Mouse (Mus musculus) embryonic facial prominence, embryonic 10.5 days (tissue): ENCODE measurements around the gene Gast. TPM values are rescaled to one million over a fixed set of nuclear protein-coding genes. Genes with fewer than 3 reads are reported as not detected.
A peak's percentile ranks its signal among the peaks of the same experiment; 100 is the strongest.
"Not testable (repeated sequence)": the region's sequence is repeated elsewhere in the genome, so short reads cannot be mapped to it uniquely, and the experiment has no call there.

Source experiments
- DNase-seq: peaks from one replicate; pipeline ENCODE4 v3.0.0-alpha.2; 2017; ENCODE audit warnings: low spot score
- H3K27ac ChIP-seq: fragments of 300-500 bp; sonication (generic); replicated peaks from 2 replicates; pipeline ENCODE4 v1.5.1; 2016; ENCODE audit warnings: mild to moderate bottlenecking
- H3K27me3 ChIP-seq: fragments of 300-500 bp; sonication (generic); replicated peaks from 2 replicates; pipeline ENCODE4 v1.6.1; 2016; ENCODE audit warnings: low read depth, mild to moderate bottlenecking; ENCODE audit not compliant: poor library complexity, severe bottlenecking
- H3K36me3 ChIP-seq: fragments of 300-500 bp; sonication (generic); replicated peaks from 2 replicates; pipeline ENCODE4 v1.6.1; 2016; ENCODE audit warnings: mild to moderate bottlenecking, moderate library complexity
- H3K4me1 ChIP-seq: fragments of 300-500 bp; sonication (generic); 2 replicates; pipeline ENCODE4 v1.6.1; 2016
- H3K4me3 ChIP-seq: fragments of 300-500 bp; sonication (generic); 2 replicates; pipeline ENCODE4 v1.5.1; 2016; ENCODE audit warnings: mild to moderate bottlenecking, moderate library complexity
- H3K9me3 ChIP-seq: fragments of 300-500 bp; sonication (generic); 2 replicates; pipeline ENCODE4 v1.6.1; 2016; ENCODE audit warnings: mild to moderate bottlenecking
- WGBS: fragments of 180-500 bp; shearing (Covaris S2); methylation state at CpG from one replicate; pipeline ENCODE4 v1.1.7; 2016; 5-methylcytosine and 5-hydroxymethylcytosine counted together
- polyA plus RNA-seq: library from polyadenylated mRNA; unstranded; fragments of >200 nt; fragmentation: Nextera tagmentation; extraction: Ambion mirVana; gene quantifications from 2 replicates; pipeline ENCODE4 v1.2.1, GENCODE M21; 2016

Gast gene
- polyA plus RNA-seq, 1 experiment from 2014 or later, result 0.37 TPM

DNA sequence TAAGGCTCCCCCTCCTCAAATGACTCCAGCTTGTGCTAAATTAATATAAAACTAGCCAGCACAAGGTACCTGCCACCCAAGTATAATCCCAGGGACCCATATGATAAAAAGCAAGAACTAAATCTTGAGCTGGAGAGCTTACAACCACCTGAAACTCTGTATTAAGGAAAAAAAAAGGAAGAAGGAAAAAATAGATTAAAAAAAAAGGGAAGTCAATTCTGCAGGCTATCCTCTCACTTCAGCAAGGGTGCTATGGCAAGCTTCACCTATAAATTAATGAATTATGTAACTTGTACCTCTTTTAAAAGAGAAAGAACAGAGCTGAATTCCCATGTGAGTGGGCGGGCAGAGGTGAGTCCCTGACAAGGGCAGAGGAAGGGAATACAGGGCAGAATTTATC, 22.6 kb upstream of the Gast start:
- Histone ChIP-seq H3K27me3 (no peaks in the 10 kb centered on the region), H3K36me3 (no peaks in the 10 kb centered on the region)
- 81% methylated on average over 1 of the region's 1 CpGs for WGBS

DNA sequence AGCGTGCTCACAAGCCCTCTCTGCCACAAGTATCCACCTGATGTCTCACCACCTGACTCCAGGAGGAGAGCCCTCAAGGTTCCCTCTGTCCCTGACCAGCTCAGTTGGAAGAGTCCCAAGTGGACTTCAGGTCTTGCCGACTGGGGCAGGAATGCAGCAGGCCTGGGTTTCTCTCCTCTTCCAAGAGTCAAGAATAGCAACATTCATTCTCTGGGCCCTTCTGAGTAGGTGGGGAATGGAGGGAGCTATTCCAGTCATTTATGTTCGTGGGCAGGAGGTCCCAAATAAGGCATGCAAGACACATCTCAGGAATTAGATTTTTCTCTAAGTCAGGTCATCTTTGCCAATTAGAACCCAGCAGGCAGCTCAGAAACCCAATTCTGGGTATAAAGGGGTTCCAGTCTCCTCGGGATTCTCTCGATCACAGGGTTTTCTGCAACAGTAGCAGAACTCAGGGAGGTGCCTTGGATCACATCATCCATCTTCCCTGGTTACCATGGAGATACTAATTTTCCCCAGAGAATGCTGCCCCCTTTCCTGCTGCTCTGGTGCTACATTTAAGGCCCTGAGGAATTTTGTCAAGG, 22.0 kb upstream of the Gast start:
- DNase-seq, result no peak

More for the DNA sequence above, 22.6 kb upstream of the Gast start:
- no peak overlapping the region for H3K27ac ChIP-seq
- H3K4me3 ChIP-seq, result no peak overlapping the region
- no peaks in the 10 kb centered on the region for H3K9me3 ChIP-seq
- H3K4me1 ChIP-seq, result peaks cover 7% of the 10 kb centered on the region
- no peak for DNase-seq

DNA sequence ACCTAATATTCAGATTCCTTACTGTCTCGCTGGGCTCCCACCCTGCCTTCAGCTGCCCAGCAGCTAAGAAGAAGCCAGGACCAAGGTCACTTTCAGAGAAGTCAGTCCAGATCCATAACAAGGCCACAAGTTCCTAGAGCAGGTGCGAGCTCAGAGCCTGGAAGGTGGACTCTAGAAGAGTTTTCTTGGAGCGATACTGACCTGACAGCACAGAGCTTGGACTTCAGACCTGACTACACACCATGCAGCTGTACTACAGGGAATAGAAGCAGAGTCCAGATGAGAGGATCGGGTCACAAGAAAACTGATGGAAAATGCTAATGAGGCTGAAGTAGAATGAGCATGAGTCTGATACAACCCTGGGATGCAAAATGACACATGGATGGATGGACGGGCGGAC, 20.8 kb upstream of the Gast start:
- H3K36me3 ChIP-seq, result no peaks in the 10 kb centered on the region
- DNase-seq, result no peak
- no peak overlapping the region for H3K27ac ChIP-seq
- no peak overlapping the region for H3K4me3 ChIP-seq
- H3K4me1 ChIP-seq, result peaks cover 7% of the 10 kb centered on the region
- H3K9me3 ChIP-seq, result no peaks in the 10 kb centered on the region
- H3K27me3 ChIP-seq, result no peaks in the 10 kb centered on the region
- WGBS, result 91% methylated on average over 6 of the region's 6 CpGs

More for the DNA sequence above, 22.0 kb upstream of the Gast start:
- Histone ChIP-seq H3K27me3 (no peaks in the 10 kb centered on the region), H3K4me1 (peaks cover 7% of the 10 kb centered on the region), H3K27ac (no peak overlapping the region), H3K4me3 (no peak overlapping the region), H3K36me3 (no peaks in the 10 kb centered on the region), H3K9me3 (no peaks in the 10 kb centered on the region)
- 47% methylated on average over 5 of the region's 5 CpGs for WGBS

DNA sequence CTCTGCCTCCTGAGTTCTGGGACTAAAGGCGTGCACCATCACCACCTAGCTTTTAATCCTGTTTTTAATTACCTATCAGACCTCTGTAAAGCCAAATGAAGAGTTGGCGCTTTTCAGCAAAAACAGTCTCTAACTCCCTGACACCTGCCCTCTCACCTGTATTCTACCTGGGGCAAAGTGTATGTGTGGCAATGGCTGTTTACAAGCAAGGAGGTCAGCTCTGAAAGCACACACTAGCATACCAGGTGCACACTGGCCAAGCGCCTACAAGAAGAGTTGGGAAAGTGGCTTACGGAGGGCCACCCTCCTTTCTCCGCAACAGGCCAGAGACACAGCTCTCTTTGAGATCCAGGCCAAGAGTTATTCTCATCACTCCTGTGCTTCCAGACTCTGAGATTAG, 18.8 kb upstream of the Gast start:
- no peaks in the 10 kb centered on the region for H3K27me3 ChIP-seq
- peaks cover 7% of the 10 kb centered on the region for H3K4me1 ChIP-seq
- no peak for DNase-seq
- H3K9me3 ChIP-seq, result no peaks in the 10 kb centered on the region
- no peak overlapping the region for H3K27ac ChIP-seq
- H3K4me3 ChIP-seq, result no peak overlapping the region
- peaks cover under 1% of the 10 kb centered on the region; the same call in 1 of the 2 replicates for H3K36me3 ChIP-seq
- WGBS, result 90% methylated on average over 5 of the region's 5 CpGs

DNA sequence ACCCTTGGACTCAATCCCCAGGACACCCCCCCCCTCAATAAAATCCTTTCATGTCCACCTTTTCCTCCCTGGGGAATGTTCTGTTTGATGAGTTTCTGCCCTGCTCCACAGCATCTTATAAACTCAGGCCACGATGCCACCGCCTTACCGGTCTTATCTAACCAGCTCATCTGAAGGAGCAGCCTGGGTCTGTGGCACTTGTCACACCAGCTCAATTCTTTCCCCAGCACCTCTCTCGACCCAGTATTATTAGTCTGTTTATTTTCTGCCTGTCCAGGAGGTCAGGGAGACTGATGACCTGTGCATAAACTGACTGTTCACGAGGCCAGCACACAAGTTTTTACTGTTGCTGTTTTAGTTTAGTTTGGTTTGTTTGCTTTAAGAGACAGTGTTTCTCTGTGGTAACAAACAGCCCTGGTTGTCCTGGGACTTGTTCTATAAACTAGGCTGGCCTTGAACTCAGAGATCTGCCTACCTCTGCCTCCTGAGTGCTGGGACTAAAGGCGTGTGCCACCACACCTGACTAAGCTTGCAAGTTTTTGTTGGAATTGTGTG, 16.3 kb upstream of the Gast start:
- peaks cover 24% of the 10 kb centered on the region for H3K36me3 ChIP-seq
- H3K27ac ChIP-seq, result no peak overlapping the region
- H3K4me1 ChIP-seq, result peaks cover 3% of the 10 kb centered on the region
- no peak for DNase-seq
- H3K27me3 ChIP-seq, result no peaks in the 10 kb centered on the region
- H3K9me3 ChIP-seq, result no peaks in the 10 kb centered on the region
- WGBS, result 73% methylated on average over 6 of the region's 6 CpGs
- H3K4me3 ChIP-seq, result no peak overlapping the region

DNA sequence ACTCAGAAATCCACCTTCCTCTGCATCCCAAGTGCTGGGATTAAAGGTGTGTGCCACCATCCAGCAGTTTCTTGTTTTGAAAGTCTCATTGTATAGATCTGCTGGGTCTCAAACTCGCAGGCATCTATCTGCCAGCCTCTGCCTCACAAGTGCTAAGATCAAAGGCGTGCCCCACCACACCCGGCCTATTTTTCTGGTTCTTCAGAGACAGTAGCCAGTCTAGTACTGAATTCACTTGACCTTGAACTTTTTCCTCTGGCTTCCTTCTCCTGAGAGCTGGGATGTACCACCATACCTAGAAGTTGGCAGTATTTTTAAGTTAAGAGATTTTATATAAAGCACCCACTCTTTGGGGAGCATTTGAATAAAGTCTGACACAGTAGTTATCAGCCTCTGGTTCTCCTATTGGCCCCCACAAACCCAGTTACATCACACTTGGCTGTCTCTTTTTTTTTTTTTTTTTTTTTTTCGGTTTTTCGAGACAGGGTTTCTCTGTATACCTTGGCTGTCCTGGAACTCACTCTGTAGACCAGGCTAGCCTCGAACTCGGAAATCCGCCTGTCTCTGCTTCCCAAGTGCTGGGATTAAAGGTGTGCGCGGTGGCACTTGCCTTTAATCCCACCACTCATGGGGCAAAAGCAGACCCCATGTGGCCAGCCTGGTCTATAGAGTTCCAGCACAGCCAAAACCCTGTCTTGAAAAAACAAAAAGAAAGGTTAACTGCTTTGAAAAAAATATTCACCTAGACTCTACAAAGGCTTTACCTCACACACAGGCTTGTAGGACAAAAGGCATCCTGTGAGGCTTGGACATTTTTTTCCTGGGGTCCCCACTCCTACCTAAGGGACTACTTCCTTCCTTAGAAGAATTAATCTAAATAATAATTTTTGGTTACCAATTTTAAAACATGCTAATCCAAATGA, 15.4 kb upstream of the Gast start:
- Histone ChIP-seq H3K9me3 (no peaks in the 10 kb centered on the region), H3K27me3 (no peaks in the 10 kb centered on the region), H3K27ac (peak overlapping the region; percentile 99), H3K4me3 (peak overlapping the region; percentile 92), H3K36me3 (peaks cover 24% of the 10 kb centered on the region), H3K4me1 (peaks cover 3% of the 10 kb centered on the region)
- 88% methylated on average over 10 of the region's 10 CpGs for WGBS
- no peak for DNase-seq

DNA sequence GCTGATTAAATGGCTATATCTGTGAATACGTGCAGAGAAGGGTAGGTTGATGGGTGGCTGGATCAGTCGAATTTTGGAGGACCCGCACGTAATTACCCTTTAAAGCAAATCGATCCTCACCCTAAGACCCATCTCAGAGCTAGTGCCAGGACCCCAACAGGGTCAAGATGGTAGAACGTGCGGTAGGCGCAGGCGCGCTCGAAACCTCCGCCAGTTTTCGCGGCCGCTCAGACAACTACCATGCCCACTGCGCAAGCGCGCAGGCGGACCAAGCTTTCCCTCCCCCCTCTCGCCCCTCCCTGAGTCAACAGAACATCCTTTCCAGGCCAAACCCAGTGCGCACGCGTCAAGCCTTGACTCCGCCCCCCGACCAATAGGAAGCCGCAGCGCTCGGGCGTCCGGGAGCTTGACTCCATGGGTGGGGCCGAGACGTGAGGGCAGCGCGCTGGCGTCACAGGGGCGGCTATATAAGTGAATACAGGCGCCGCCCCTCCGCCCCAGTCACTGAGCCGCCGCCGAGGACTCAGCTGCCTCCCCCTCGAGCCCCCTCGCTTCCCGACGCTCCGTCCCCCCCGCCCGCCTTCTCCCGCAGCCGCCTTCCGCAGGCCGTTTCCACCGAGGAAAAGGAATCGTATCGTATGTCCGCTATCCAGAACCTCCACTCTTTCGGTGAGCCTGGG, 14.6 kb upstream of the Gast start, which contains the start of gene Eif1:
Eif1 (plus strand) TSS at position 394 of the 680 bp plus-strand sequence.
- peaks cover 24% of the 10 kb centered on the region for H3K36me3 ChIP-seq
- peaks cover 3% of the 10 kb centered on the region for H3K4me1 ChIP-seq
- peak; percentile 100 for DNase-seq
- no peaks in the 10 kb centered on the region for H3K27me3 ChIP-seq
- peak within 1 kb of the TSS; percentile 99 for H3K27ac ChIP-seq
- H3K4me3 ChIP-seq, result peak within 1 kb of the TSS; percentile 92
- no peaks in the 10 kb centered on the region for H3K9me3 ChIP-seq
- under 1% methylated on average over 58 of the region's 58 CpGs for WGBS

DNA sequence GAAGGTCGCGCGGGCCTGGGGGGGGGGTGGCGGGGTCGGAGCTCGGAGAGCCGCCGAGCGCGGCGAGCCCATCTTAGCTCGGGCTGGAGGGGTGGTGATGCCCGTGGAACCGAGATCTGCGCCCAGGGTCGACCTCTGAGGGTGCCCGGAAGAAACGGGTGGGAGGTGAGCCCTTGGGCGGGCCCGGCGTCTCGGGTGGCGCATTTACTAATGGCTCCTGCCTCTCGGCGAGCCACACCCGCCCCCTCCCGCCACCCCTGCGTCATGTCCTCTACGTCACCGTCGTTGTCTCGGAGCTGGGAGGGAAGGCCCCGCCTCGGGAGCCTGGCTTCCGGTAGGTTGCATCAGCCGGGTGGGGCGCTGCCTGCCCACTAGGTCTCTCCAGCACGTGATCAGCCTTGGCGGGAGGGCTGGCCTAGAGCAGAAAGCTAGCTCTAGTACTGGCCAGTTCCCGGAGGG, 14.0 kb upstream of the Gast start:
- Histone ChIP-seq H3K27me3 (no peaks in the 10 kb centered on the region), H3K9me3 (no peaks in the 10 kb centered on the region), H3K4me3 (peak overlapping the region; percentile 92), H3K27ac (peak overlapping the region; percentile 99), H3K36me3 (peaks cover 24% of the 10 kb centered on the region), H3K4me1 (peaks cover 3% of the 10 kb centered on the region)
- under 1% methylated on average over 40 of the region's 40 CpGs for WGBS
- DNase-seq, result peak; percentile 98

DNA sequence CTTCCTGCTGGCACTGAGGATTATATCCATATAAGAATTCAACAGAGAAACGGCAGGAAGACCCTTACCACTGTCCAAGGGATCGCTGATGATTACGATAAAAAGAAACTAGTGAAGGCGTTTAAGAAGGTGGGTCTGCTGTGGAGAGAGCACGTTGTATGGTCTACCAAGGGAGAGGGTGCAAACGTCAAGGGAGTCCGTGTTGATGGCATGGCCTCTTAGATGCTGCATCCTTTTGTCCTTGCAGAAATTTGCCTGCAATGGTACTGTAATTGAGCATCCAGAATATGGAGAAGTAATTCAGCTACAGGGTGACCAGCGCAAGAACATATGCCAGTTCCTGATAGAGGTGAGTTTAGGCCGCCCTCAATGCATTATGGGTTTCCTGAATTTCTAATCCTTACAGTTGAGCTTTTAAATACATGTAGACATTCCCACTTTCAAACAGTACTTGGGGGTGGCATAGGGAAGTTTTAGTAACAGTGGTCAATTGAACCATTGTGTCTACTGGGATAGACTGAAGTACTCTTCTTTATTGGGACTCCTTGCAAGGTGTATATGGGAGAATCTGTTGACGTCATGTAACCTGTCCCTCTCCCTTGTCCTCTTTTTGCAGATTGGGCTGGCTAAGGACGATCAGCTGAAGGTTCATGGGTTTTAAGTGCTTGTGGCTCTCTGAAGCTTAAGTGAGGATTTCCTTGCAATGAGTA, 13.4 kb upstream of the Gast start:
- WGBS, result 19% methylated on average over 11 of the region's 11 CpGs
- Histone ChIP-seq H3K4me3 (peak overlapping the region; percentile 92), H3K27ac (peak overlapping the region; percentile 99), H3K36me3 (peaks cover 24% of the 10 kb centered on the region)
- H3K4me1 ChIP-seq, H3K9me3 ChIP-seq, DNase-seq, H3K27me3 ChIP-seq: not testable (repeated sequence)

DNA sequence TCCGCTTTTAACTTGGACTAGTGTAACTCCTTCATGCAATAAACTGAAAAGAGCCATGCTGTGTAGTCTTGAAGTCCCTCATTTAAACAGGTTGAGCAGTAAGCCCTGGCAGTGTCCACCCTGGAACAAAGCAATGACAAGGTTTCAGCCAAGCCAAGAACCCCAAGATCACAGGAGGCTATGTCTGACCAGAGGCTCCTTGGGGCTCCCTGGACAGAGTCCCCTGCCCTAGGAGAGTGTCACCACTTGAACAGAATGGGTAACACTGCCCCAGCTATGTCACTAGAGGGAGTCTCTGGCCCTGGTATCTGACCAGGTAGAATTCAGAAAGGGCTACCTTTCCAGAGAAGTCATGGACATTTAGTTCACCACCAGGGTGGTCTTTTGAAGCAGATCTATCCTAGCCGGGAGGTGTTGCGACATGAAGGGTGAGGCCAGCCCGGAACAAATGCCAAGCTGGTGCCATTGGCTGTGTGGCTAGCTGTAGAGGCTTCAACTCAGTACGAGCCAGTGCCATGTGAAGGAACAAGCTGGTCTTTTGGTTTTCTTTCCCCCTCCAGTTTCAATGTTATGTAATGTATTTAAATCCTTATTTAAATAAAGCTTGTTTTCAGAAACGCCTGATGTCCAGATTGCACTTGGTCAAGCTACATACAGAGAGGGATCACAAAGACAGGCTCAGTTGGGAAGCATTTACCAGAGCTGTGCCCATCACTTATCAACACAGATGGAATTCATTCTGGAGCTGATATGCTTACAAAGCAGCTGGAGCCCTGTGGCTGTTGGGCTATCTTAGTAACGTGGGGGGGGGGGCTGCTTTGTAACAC, 12.5 kb upstream of the Gast start:
- H3K9me3 ChIP-seq, H3K27me3 ChIP-seq, DNase-seq, H3K4me1 ChIP-seq, H3K27ac ChIP-seq: not testable (repeated sequence)
- peak overlapping the region; percentile 16; the same call in 1 of the 2 replicates for H3K4me3 ChIP-seq
- WGBS, result 82% methylated on average over 7 of the region's 7 CpGs
- H3K36me3 ChIP-seq, result peaks cover 24% of the 10 kb centered on the region

DNA sequence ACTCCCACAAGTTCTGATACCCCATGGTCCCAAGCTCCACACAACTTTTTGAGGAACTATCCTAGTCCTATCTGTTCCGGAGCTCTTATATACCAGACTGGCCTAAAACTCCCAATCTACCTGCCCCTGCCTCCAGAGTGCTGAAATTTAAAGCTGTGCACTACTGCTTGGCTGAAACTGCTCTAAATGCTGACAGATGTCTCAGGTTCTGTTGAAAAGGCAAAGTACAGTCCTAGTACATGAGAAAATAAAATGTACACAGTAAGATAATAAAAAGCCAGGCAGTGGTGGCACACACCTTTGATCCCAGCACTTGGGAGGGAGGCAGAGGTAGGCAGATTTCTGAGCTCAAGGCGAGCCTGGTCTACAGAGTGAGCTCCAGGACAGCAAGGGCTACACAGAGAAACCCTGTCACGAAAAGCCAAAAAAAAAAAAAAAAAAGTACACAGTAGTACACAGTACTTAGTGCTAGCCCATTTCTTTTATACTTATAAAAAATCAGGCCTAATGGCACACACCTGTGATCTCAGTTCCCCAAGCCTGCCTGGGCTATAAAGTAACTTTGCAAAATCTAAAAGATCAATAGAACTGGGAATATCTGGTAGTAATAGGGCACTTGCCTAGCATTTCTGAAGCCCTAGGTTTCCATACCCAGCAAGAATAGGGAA, 11.5 kb upstream of the Gast start:
- DNase-seq, result no peak
- 61% methylated on average over 3 of the region's 3 CpGs for WGBS
- Histone ChIP-seq H3K36me3 (peaks cover 24% of the 10 kb centered on the region), H3K4me3 (0 out of 2 replicates have a peak overlapping the region, but pooled peaks have one; percentile 16), H3K27me3 (no peaks in the 10 kb centered on the region), H3K9me3 (no peaks in the 10 kb centered on the region), H3K27ac (no peak overlapping the region), H3K4me1 (peaks cover 3% of the 10 kb centered on the region)
